Mouse (Mus musculus) left cerebral cortex, adult 2 months (tissue): ENCODE measurements at regions not wholly inside any gene's neighbourhood (a gene's known extent, or its start where the extent isn't known, plus 50 kb on each side); places are given as distances from the start of the nearest gene placed in this dataset.

ENCODE experiments used
- DNase-seq, 2 experiments: peaks; one replicate each; pipeline ENCODE4 v3.0.0; 2021 to 2022; ENCODE audit warnings: low spot score in 2 of 2, mixed read lengths in 1 of 2; ENCODE audit errors: extremely low spot score in 1 of 2
- H3K27ac ChIP-seq: fragments of 200-600 bp; 2 replicates; pipeline ENCODE4 v1.8.1; 2022
- H3K4me3 ChIP-seq: fragments of 200-600 bp; 2 replicates; pipeline ENCODE4 v1.8.1; 2022
- CTCF ChIP-seq: fragments of 200-600 bp; IDR thresholded peaks from 2 replicates; pipeline ENCODE4 v1.8.1; 2022; ENCODE audit warnings: antibody characterized with exemption, mild to moderate bottlenecking, moderate library complexity
- intact Hi-C: fragments of 180-260 bp; cut with DNase I; formaldehyde crosslinking; loops from one replicate; pipeline ENCODE4 v1.15.1; 2025

- no peak overlapping the region for H3K4me3 ChIP-seq
- intact Hi-C loops = loop anchor here (2.0 kb wide), 1 partner anchor 1003 kb away; no protein-coding TSS in a partner anchor
- H3K27ac ChIP-seq = no peak overlapping the region
- DNase-seq = no peak
- no peak for TF ChIP-seq CTCF
Observed at GRCm38 (mm10) chr2:108691156-108692007, 589.2 kb upstream of the Kif18a start.

DNA sequence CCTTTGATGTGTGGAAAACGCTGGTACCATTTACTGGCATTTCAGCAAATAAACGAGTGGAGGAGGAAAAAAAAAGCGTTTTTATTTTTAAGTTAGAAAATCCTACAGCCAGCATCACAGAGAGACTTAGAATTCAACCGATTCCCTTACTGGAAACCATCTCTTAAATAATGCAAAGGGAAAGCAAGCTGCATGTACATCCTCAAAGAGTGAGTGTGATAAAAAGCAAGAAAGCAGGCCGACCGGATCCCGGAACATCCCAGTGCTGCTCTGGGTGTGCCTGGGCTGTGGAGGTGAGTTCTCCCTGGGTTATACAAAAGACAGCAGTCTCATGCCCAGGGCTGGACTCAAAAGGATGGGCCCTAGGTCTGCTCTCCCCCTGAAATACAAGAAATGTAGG is 579.2 kb upstream of the Kif18a start:
- DNase-seq = no peak
- Histone ChIP-seq H3K27ac (peak overlapping the region; percentile 9; the same call in 1 of the 2 replicates), H3K4me3 (no peak overlapping the region)
- no peak for TF ChIP-seq CTCF
- intact Hi-C loops = loop anchor here (10.0 kb wide), 1 partner anchor 913 kb away; no protein-coding TSS in a partner anchor

DNA sequence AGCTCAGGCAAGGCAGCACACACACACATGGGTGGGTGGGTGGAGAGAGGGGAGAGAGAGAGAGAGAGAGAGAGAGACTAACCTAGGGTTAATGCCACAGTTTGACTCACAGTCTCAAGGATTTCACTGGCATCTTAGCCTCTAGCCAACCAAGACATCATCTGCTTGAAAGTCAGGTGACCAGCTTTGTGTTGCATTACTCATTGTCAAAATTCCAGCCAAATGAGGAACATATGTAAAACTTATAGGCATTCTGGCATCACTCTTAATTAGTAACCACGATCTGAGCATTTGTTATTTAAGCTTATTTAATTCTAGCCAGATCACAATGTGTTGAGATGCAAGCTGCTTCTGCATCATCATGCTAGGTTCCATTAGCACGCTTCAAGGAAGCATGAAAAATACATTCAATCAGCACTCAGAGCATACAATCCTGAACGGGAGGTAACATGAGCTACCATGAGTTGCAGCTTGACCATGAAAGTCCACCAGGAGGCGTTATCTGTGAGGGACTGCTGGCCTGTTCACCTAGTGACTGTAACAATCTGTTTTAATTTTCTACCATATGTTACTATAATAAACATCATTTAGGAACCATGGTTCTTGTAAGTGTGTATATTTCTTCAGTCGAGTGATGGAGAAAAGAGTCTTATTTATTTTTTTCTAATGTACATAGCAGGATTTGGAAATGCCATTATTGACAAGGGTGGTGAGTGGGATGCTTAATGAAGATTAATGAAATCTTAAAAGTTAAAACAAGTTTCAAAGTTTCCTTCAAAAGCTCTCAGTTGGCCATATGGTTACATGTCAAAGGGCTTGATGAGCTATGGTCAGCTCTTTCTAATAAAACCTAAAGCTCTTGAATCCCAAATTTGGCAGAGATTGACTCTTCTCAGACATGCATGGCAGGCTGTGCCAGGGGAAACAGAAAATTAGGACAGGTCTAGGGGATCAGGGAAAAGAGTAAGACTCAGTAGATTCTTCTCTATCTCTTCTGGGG is 572.4 kb upstream of the Kif18a start:
- no peak for TF ChIP-seq CTCF
- no peak for DNase-seq
- Histone ChIP-seq H3K27ac (no peak overlapping the region), H3K4me3 (no peak overlapping the region)
- intact Hi-C loops = loop anchor here (5.0 to 10.0 kb wide), 2 partner anchors 79 to 907 kb away; no protein-coding TSS in a partner anchor

DNA sequence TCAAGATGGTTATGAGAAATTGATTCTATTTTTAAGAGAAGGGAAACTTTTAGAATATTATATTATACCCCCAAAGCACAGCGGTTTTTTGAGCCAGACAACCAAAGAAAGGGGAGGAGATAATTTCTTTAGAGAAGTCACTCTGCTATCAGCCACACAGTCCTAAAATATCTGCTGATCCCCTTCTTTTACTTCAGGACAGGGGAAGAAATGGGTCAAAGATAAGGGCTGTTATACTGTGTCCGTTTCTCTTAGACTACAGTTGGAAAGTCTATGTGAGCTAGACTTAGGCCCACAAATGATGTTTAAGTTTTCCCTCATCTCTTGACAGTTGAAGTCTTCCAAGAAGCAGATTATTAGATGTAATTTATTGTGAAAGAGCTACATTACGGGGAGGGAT is 538.5 kb upstream of the Kif18a start:
- intact Hi-C loops = no loop called here
- TF ChIP-seq CTCF = no peak
- no peak overlapping the region for H3K4me3 ChIP-seq
- no peak for DNase-seq
- no peak overlapping the region for H3K27ac ChIP-seq

DNA sequence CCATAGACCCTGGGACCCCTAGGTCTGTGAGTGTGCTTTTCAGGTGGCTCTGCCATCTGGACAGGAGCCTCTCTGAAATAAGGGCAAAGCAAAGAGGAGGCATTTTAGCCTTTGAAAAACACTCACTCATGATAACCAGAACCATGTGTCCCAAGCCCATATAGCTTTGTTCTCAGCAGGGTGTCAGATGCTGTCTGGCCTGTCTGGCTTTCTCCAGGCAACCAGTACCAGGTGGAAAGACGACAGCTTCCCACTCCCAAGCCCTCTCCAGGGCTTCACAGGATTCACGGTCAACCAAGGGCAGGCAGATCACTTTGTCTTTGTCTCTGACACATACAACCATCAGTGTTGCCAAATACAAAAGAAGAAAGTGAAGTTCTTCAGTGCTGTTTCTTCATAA is 537.0 kb upstream of the Kif18a start:
- no peak overlapping the region for H3K4me3 ChIP-seq
- no peak for TF ChIP-seq CTCF
- H3K27ac ChIP-seq = no peak overlapping the region
- DNase-seq = no peak
- intact Hi-C loops = no loop called here

GRCm38 (mm10) chr2:108744797-108745196 is 535.7 kb upstream of the Kif18a start:
- no peak overlapping the region for H3K4me3 ChIP-seq
- H3K27ac ChIP-seq = no peak overlapping the region
- no peak for TF ChIP-seq CTCF
- no peak for DNase-seq
- intact Hi-C loops = no loop called here

DNA sequence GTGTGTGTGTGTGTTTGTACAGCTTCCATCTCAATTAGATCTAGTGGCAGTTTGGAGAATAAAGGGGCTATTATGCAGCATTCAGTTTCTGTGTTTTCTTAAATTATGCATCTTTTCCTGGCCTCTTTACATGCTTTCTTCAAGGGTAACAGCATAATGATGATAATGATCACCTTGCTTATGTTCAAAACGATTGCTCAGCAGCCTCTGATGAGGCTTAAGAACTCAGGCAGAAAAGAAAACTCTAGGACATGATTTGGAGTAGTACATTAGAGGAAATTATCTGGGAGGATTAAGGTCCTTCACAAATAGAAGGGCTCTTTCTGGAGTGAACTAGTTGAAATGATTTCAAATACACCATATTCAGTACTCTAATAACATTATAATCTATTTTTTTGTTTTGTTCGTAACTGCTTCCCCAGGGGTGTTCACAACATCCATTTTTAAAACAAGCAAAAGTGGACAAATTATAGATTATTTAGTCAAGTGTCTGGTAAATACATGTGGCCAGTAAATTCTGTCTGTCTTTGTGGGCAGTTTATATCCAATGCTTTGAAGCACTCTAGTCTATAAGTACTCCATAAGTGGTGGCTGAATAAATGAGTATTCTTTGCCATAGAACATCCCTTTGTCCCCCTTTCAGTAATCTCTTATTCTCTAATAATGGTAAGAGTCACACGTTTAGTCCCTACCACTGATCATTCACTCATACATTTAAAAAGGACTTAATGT is 526.9 kb upstream of the Kif18a start:
- H3K4me3 ChIP-seq = no peak overlapping the region
- intact Hi-C loops = no loop called here
- no peak for TF ChIP-seq CTCF
- DNase-seq = no peak
- no peak overlapping the region for H3K27ac ChIP-seq

- Histone ChIP-seq H3K27ac (no peak overlapping the region), H3K4me3 (no peak overlapping the region)
- TF ChIP-seq CTCF = no peak
- intact Hi-C loops = no loop called here
- no peak for DNase-seq
Observed at GRCm38 (mm10) chr2:108755821-108756220, 524.7 kb upstream of the Kif18a start.

DNA sequence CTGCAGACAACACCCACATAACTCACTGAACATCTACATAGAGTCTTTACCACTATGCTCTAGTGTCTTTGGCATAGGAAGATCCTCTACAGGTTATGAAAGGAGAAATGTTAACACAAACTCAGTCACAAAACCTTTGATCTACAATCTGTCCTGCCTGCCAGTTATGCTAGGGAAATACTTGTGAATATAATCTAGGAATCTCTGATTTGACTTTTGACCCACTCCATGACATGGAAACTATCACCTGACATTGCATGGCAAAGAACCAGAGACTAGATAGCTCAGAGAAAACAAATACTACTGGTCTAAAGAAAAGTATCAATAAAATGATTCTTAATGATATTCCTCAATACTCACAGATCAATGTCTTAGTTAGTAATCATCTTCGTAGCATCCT is 524.3 kb upstream of the Kif18a start:
- intact Hi-C loops = no loop called here

DNA sequence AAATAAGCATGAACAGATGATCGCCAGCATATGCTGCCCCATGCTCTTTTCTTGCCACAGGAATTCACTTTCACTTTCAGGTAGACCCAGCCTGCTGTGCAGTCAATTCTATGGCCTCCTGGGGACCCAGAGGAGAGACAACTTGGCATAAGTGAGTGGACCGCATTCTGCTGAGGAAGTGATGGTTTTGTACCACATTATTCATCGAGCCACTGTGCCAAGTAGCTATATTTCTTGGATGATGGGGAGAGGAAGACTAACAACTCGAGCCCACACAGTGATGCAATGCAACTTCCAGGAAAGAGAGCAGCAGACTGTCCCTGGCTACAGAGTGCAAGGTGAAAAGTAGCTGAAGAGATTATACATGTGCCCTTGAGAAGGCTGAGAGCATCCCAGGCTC is 515.8 kb upstream of the Kif18a start:
- no peak for TF ChIP-seq CTCF
- H3K27ac ChIP-seq = no peak overlapping the region
- DNase-seq = peak in 1 of 2 experiments; percentile 13
- intact Hi-C loops = no loop called here
- no peak overlapping the region for H3K4me3 ChIP-seq

More for the DNA sequence above, 524.3 kb upstream of the Kif18a start:
- Histone ChIP-seq H3K27ac (no peak overlapping the region), H3K4me3 (no peak overlapping the region)
- no peak for TF ChIP-seq CTCF
- DNase-seq = no peak

DNA sequence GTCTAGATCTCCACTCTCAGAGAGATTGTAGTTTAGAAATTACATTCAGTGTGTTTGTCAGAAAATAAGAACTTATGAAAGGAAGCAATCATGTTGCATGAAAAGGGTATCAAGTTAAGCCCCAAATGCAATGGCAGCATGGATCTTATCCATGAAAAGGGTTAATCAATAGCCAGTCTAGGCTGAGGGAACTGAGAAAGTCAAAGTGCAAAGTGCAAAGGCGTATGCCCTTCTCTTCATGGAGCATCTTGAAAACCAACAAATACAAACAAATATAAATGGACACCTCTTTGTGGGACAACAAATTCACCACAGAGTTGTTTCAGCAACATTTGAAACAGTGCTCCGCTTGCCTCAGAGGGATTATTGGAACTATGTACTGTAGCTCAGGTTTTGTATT is 514.1 kb upstream of the Kif18a start:
- no peak overlapping the region for H3K4me3 ChIP-seq
- H3K27ac ChIP-seq = no peak overlapping the region
- TF ChIP-seq CTCF = no peak
- intact Hi-C loops = no loop called here
- no peak for DNase-seq
